Mouse (Mus musculus): ENCODE data around the gene Traf3ip2. TPM values are rescaled to one million over a fixed set of nuclear protein-coding genes. Genes with fewer than 3 reads are reported as not detected.
A peak's percentile ranks its signal among the peaks of the same experiment; 100 is the strongest.

Traf3ip2 gene
- polyA plus RNA-seq, 1 experiment from 2014 or later: 25.8 TPM

- H3K9ac ChIP-seq: no peak overlapping the region
- H3K4me1 ChIP-seq (replicated peaks): peaks cover 8% of the 10 kb centered on the region; the same call in 1 of the 2 replicates
- H3K4me3 ChIP-seq (replicated peaks): no peak overlapping the region
- WGBS: 84% methylated on average over 1 of the region's 1 CpGs
- no peak overlapping the region for H3K27ac ChIP-seq
- H3K27me3 ChIP-seq (replicated peaks): no peaks in the 10 kb centered on the region
- no peak overlapping the region for H3K4me2 ChIP-seq (replicated peaks)
- 0 out of 2 replicates have a peak, but pooled peaks cover 2% of the 10 kb centered on the region for H3K36me3 ChIP-seq
- no peaks in the 10 kb centered on the region for H3K9me3 ChIP-seq
- no peak for ATAC-seq
These were observed 6.3 kb upstream of the Traf3ip2 start for GRCm38 (mm10) chr10:39606434-39606833.

GRCm38 (mm10) chr10:39611234-39611633, 1.5 kb upstream of the Traf3ip2 start:
- H3K36me3 ChIP-seq: 0 out of 2 replicates have a peak, but pooled peaks cover 2% of the 10 kb centered on the region
- peak overlapping the region; percentile 35; the same call in 1 of the 2 replicates for H3K4me2 ChIP-seq (replicated peaks)
- H3K4me1 ChIP-seq (replicated peaks): peaks cover 23% of the 10 kb centered on the region
- no peak overlapping the region for H3K9ac ChIP-seq
- peak overlapping the region; percentile 84 for H3K27ac ChIP-seq
- WGBS: 40% methylated on average over 3 of the region's 3 CpGs
- ATAC-seq: peak; percentile 11
- no peaks in the 10 kb centered on the region for H3K9me3 ChIP-seq
- no peaks in the 10 kb centered on the region for H3K27me3 ChIP-seq (replicated peaks)
- no peak overlapping the region for H3K4me3 ChIP-seq (replicated peaks)

- 0 out of 2 replicates have a peak, but pooled peaks cover 2% of the 10 kb centered on the region for H3K36me3 ChIP-seq
- ATAC-seq: no peak
- peak overlapping the region; percentile 65 for H3K4me2 ChIP-seq (replicated peaks)
- peak overlapping the region; percentile 41 for H3K4me3 ChIP-seq (replicated peaks)
- 45% methylated on average over 2 of the region's 2 CpGs for WGBS
- H3K27me3 ChIP-seq (replicated peaks): no peaks in the 10 kb centered on the region
- H3K9me3 ChIP-seq: no peaks in the 10 kb centered on the region
- no peak overlapping the region for H3K9ac ChIP-seq
- peaks cover 28% of the 10 kb centered on the region for H3K4me1 ChIP-seq (replicated peaks)
- peak overlapping the region; percentile 97 for H3K27ac ChIP-seq
These were observed 603 bp upstream of the Traf3ip2 start for GRCm38 (mm10) chr10:39612131-39612530.

GRCm38 (mm10) chr10:39612989-39613831, 476 bp downstream of the Traf3ip2 start:
- Histone ChIP-seq H3K27me3 (replicated peaks) (no peaks in the 10 kb centered on the region), H3K9ac (peak overlapping the region; percentile 50), H3K36me3 (peaks cover 4% of the 10 kb centered on the region; the same call in 1 of the 2 replicates), H3K9me3 (no peaks in the 10 kb centered on the region), H3K27ac (peak overlapping the region; percentile 97), H3K4me2 (replicated peaks) (peak overlapping the region; percentile 65), H3K4me3 (replicated peaks) (peak overlapping the region; percentile 41), H3K4me1 (replicated peaks) (peaks cover 28% of the 10 kb centered on the region)
- ATAC-seq: peak; percentile 92
- 5% methylated on average over 26 of the region's 26 CpGs for WGBS

- Histone ChIP-seq H3K4me3 (replicated peaks) (peak overlapping the region; percentile 41), H3K9ac (no peak overlapping the region), H3K27ac (peak overlapping the region; percentile 97), H3K4me1 (replicated peaks) (peaks cover 28% of the 10 kb centered on the region), H3K36me3 (peaks cover 5% of the 10 kb centered on the region; the same call in 1 of the 2 replicates), H3K27me3 (replicated peaks) (no peaks in the 10 kb centered on the region), H3K9me3 (no peaks in the 10 kb centered on the region), H3K4me2 (replicated peaks) (peak overlapping the region; percentile 65)
- no peak for ATAC-seq
- WGBS: 7% methylated on average over 2 of the region's 2 CpGs
These were observed 1.2 kb downstream of the Traf3ip2 start for GRCm38 (mm10) chr10:39613973-39614372.

GRCm38 (mm10) chr10:39614676-39615075, 1.9 kb downstream of the Traf3ip2 start:
- Histone ChIP-seq H3K9me3 (no peaks in the 10 kb centered on the region), H3K27me3 (replicated peaks) (no peaks in the 10 kb centered on the region), H3K4me3 (replicated peaks) (peak overlapping the region; percentile 41; the same call in 1 of the 2 replicates), H3K36me3 (peaks cover 5% of the 10 kb centered on the region; the same call in 1 of the 2 replicates), H3K27ac (peak overlapping the region; percentile 97), H3K9ac (peak overlapping the region; percentile 20; the same call in 1 of the 2 replicates), H3K4me1 (replicated peaks) (peaks cover 28% of the 10 kb centered on the region), H3K4me2 (replicated peaks) (peak overlapping the region; percentile 65)
- peak; percentile 48 for ATAC-seq
- WGBS: 14% methylated on average over 6 of the region's 6 CpGs

- Histone ChIP-seq H3K27ac (peak overlapping the region; percentile 97; the same call in 1 of the 2 replicates), H3K4me1 (replicated peaks) (peaks cover 28% of the 10 kb centered on the region), H3K4me3 (replicated peaks) (no peak overlapping the region), H3K36me3 (peaks cover 11% of the 10 kb centered on the region; the same call in 1 of the 2 replicates), H3K9ac (no peak overlapping the region), H3K27me3 (replicated peaks) (no peaks in the 10 kb centered on the region), H3K4me2 (replicated peaks) (peak overlapping the region; percentile 65), H3K9me3 (no peaks in the 10 kb centered on the region)
- WGBS: 76% methylated on average over 12 of the region's 12 CpGs
- ATAC-seq: no peak
These were observed 2.9 kb downstream of the Traf3ip2 start for GRCm38 (mm10) chr10:39615531-39616229.

GRCm38 (mm10) chr10:39616230-39616590, 3.5 kb downstream of the Traf3ip2 start:
- H3K36me3 ChIP-seq: peaks cover 11% of the 10 kb centered on the region; the same call in 1 of the 2 replicates
- 0 out of 2 replicates have a peak overlapping the region, but pooled peaks have one; percentile 65 for H3K4me2 ChIP-seq (replicated peaks)
- H3K9me3 ChIP-seq: no peaks in the 10 kb centered on the region
- no peak overlapping the region for H3K9ac ChIP-seq
- 78% methylated on average over 9 of the region's 9 CpGs for WGBS
- H3K27me3 ChIP-seq (replicated peaks): no peaks in the 10 kb centered on the region
- H3K27ac ChIP-seq: 0 out of 2 replicates have a peak overlapping the region, but pooled peaks have one; percentile 30
- ATAC-seq: no peak
- H3K4me3 ChIP-seq (replicated peaks): no peak overlapping the region
- peaks cover 22% of the 10 kb centered on the region for H3K4me1 ChIP-seq (replicated peaks)

- no peak for ATAC-seq
- Histone ChIP-seq H3K4me1 (replicated peaks) (peaks cover 18% of the 10 kb centered on the region), H3K9ac (no peak overlapping the region), H3K36me3 (peaks cover 11% of the 10 kb centered on the region; the same call in 1 of the 2 replicates), H3K9me3 (no peaks in the 10 kb centered on the region), H3K27me3 (replicated peaks) (no peaks in the 10 kb centered on the region), H3K4me2 (replicated peaks) (no peak overlapping the region), H3K27ac (0 out of 2 replicates have a peak overlapping the region, but pooled peaks have one; percentile 30), H3K4me3 (replicated peaks) (no peak overlapping the region)
- 85% methylated on average over 8 of the region's 8 CpGs for WGBS
These were observed 3.9 kb downstream of the Traf3ip2 start for GRCm38 (mm10) chr10:39616626-39617025.

- Histone ChIP-seq H3K27ac (no peak overlapping the region), H3K4me3 (replicated peaks) (no peak overlapping the region), H3K9ac (no peak overlapping the region), H3K36me3 (peaks cover 11% of the 10 kb centered on the region; the same call in 1 of the 2 replicates), H3K27me3 (replicated peaks) (no peaks in the 10 kb centered on the region), H3K9me3 (no peaks in the 10 kb centered on the region), H3K4me1 (replicated peaks) (peaks cover 17% of the 10 kb centered on the region), H3K4me2 (replicated peaks) (no peak overlapping the region)
- ATAC-seq: no peak
- 66% methylated on average over 10 of the region's 10 CpGs for WGBS
These were observed 5.7 kb downstream of the Traf3ip2 start for GRCm38 (mm10) chr10:39618431-39618830.

GRCm38 (mm10) chr10:39620626-39621025, 7.9 kb downstream of the Traf3ip2 start:
- Histone ChIP-seq H3K9me3 (no peaks in the 10 kb centered on the region), H3K27ac (no peak overlapping the region), H3K9ac (no peak overlapping the region), H3K4me3 (replicated peaks) (no peak overlapping the region), H3K27me3 (replicated peaks) (no peaks in the 10 kb centered on the region), H3K4me1 (replicated peaks) (peaks cover 29% of the 10 kb centered on the region), H3K4me2 (replicated peaks) (no peak overlapping the region), H3K36me3 (peaks cover 11% of the 10 kb centered on the region; the same call in 1 of the 2 replicates)
- ATAC-seq: no peak
- WGBS: 81% methylated on average over 5 of the region's 5 CpGs

- H3K9ac ChIP-seq: no peak overlapping the region
- no peak overlapping the region for H3K27ac ChIP-seq
- H3K4me3 ChIP-seq (replicated peaks): no peak overlapping the region
- no peak overlapping the region for H3K4me2 ChIP-seq (replicated peaks)
- no peak for ATAC-seq
- no peaks in the 10 kb centered on the region for H3K9me3 ChIP-seq
- 58% methylated on average over 6 of the region's 6 CpGs for WGBS
- H3K27me3 ChIP-seq (replicated peaks): no peaks in the 10 kb centered on the region
- H3K4me1 ChIP-seq (replicated peaks): peaks cover 28% of the 10 kb centered on the region
- H3K36me3 ChIP-seq: peaks cover 15% of the 10 kb centered on the region
These were observed 11.1 kb downstream of the Traf3ip2 start for GRCm38 (mm10) chr10:39623806-39624205.
